Mouse (Mus musculus) gastrocnemius, postnatal 14 days (tissue): Measurements from ENCODE around the gene Pdcd2l. TPM values are rescaled to one million over a fixed set of nuclear protein-coding genes. Genes with fewer than 3 reads are reported as not detected.
A peak's percentile ranks its signal among the peaks of the same experiment; 100 is the strongest.

ENCODE experiments used
- DNase-seq: peaks from one replicate; pipeline ENCODE4 v3.0.0; 2021; ENCODE audit warnings: mixed read lengths
- intact Hi-C: fragments of 180-260 bp; cut with DNase I; formaldehyde crosslinking; loops from one replicate; pipeline ENCODE4 v1.15.1; 2025; ENCODE audit warnings: low total_unique reads
- long read RNA-seq, 2 experiments: library from polyadenylated mRNA; stranded (forward); transcript quantifications; one replicate each; pipeline ENCODE4 v2.0.0; 2021
- total RNA-seq, 2 experiments: library from RNA; stranded (reverse); gene quantifications; 2 replicates each; pipeline ENCODE4 v1.2.3; 2021

The Pdcd2l gene
- total RNA-seq, result 10 to 100 TPM; 17.1 to 17.6 TPM
- long read RNA-seq, experiment 1, transcript Pdcd2l-201 (7 exons, 1,295 nt), result major isoform, 15 of 24 reads
- long read RNA-seq, experiment 1, partial matches to known transcripts, result 3 of 24 reads
- long read RNA-seq, experiment 1, other reads (novel, unspliced or antisense), result 5 of 24 reads
- long read RNA-seq, experiment 2, transcript Pdcd2l-201 (7 exons, 1,295 nt), result major isoform, 16 of 23 reads
- long read RNA-seq, experiment 2, partial matches to known transcripts, result 5 of 23 reads
- long read RNA-seq, experiment 2, other reads (novel, unspliced or antisense), result 2 of 23 reads

GRCm38 (mm10) chr7:34196132-34197128, at the start of gene Pdcd2l:
Gene Pdcd2l, minus strand, starts transcription at chr7:34196661.
- DNase-seq, result peak; percentile 92
- intact Hi-C loops, result no loop called here

GRCm38 (mm10) chr7:34242176-34242575, 45.7 kb upstream of the Pdcd2l start:
- intact Hi-C loops, result no loop called here
- no peak for DNase-seq

- intact Hi-C loops, result no loop called here
- DNase-seq, result no peak
These were observed 41.6 kb upstream of the Pdcd2l start for GRCm38 (mm10) chr7:34238086-34238485.

- DNase-seq, result no peak
- intact Hi-C loops, result no loop called here
These were observed 39.1 kb upstream of the Pdcd2l start for GRCm38 (mm10) chr7:34235602-34236001.

- intact Hi-C loops, result no loop called here
These were observed 38.4 kb upstream of the Pdcd2l start for GRCm38 (mm10) chr7:34234610-34235561.

GRCm38 (mm10) chr7:34233909-34234609, 37.6 kb upstream of the Pdcd2l start:
- peak; percentile 97 for DNase-seq
- intact Hi-C loops, result no loop called here

More at GRCm38 (mm10) chr7:34234610-34235561, 38.4 kb upstream of the Pdcd2l start:
- DNase-seq, result no peak

GRCm38 (mm10) chr7:34232785-34233725, 36.6 kb upstream of the Pdcd2l start:
- DNase-seq, result no peak
- intact Hi-C loops, result no loop called here

GRCm38 (mm10) chr7:34230116-34230515, 33.7 kb upstream of the Pdcd2l start, which contains the start of gene Gpi1:
Gene Gpi1, minus strand, starts transcription at chr7:34230336.
- intact Hi-C loops, result no loop called here
- DNase-seq, result peak; percentile 88

- peak; percentile 65 for DNase-seq
- intact Hi-C loops, result no loop called here
These were observed 33.2 kb upstream of the Pdcd2l start for GRCm38 (mm10) chr7:34229691-34230111.

GRCm38 (mm10) chr7:34229153-34229552, 32.7 kb upstream of the Pdcd2l start:
- intact Hi-C loops, result no loop called here
- DNase-seq, result no peak

GRCm38 (mm10) chr7:34228641-34229040, 32.2 kb upstream of the Pdcd2l start:
- peak; percentile 34 for DNase-seq

GRCm38 (mm10) chr7:34226846-34227245, 30.4 kb upstream of the Pdcd2l start:
- intact Hi-C loops, result no loop called here
- DNase-seq, result no peak

More at GRCm38 (mm10) chr7:34228641-34229040, 32.2 kb upstream of the Pdcd2l start:
- intact Hi-C loops, result no loop called here

GRCm38 (mm10) chr7:34226086-34226485, 29.6 kb upstream of the Pdcd2l start:
- intact Hi-C loops, result no loop called here
- DNase-seq, result no peak

- no peak for DNase-seq
- intact Hi-C loops, result no loop called here
These were observed 27.8 kb upstream of the Pdcd2l start for GRCm38 (mm10) chr7:34224308-34224707.

- no peak for DNase-seq
- intact Hi-C loops, result no loop called here
These were observed 25.9 kb upstream of the Pdcd2l start for GRCm38 (mm10) chr7:34222340-34222739.

GRCm38 (mm10) chr7:34221594-34222250, 25.3 kb upstream of the Pdcd2l start:
- no peak for DNase-seq

GRCm38 (mm10) chr7:34218496-34218895, 22.0 kb upstream of the Pdcd2l start:
- intact Hi-C loops, result no loop called here
- no peak for DNase-seq

More at GRCm38 (mm10) chr7:34221594-34222250, 25.3 kb upstream of the Pdcd2l start:
- intact Hi-C loops, result no loop called here
